Mouse (Mus musculus) midbrain, embryonic 15.5 days (tissue): ENCODE data around the gene Olfm1. TPM values are rescaled to one million over a fixed set of nuclear protein-coding genes. Genes with fewer than 3 reads are reported as not detected.
A peak's percentile ranks its signal among the peaks of the same experiment; 100 is the strongest.

Experiments used
- ATAC-seq: fragments of 200-750 bp; cut with Nextera tagmentation; replicated peaks from 2 replicates; pipeline ENCODE4 v1.8.0; 2017; ENCODE audit warnings: moderate TSS enrichment
- H3K27ac ChIP-seq: fragments of 300-500 bp; sonication (generic); 2 replicates; pipeline ENCODE4 v1.5.1; 2015; ENCODE audit warnings: mild to moderate bottlenecking, inconsistent platforms
- H3K27me3 ChIP-seq: fragments of 300-500 bp; sonication (generic); replicated peaks from 2 replicates; pipeline ENCODE4 v1.6.1; 2015; ENCODE audit warnings: inconsistent platforms
- H3K36me3 ChIP-seq: fragments of 300-500 bp; sonication (generic); replicated peaks from 2 replicates; pipeline ENCODE4 v1.6.1; 2015; ENCODE audit warnings: inconsistent platforms
- H3K4me1 ChIP-seq: fragments of 300-500 bp; sonication (generic); 2 replicates; pipeline ENCODE4 v1.6.1; 2015; ENCODE audit warnings: inconsistent platforms
- H3K4me2 ChIP-seq: fragments of 300-500 bp; sonication (generic); 2 replicates; pipeline ENCODE4 v1.6.1; 2015; ENCODE audit warnings: inconsistent platforms, mild to moderate bottlenecking, moderate library complexity
- H3K4me3 ChIP-seq: fragments of 300-500 bp; sonication (generic); 2 replicates; pipeline ENCODE4 v1.5.1; 2015; ENCODE audit warnings: mild to moderate bottlenecking, inconsistent platforms
- H3K9ac ChIP-seq: fragments of 300-500 bp; sonication (generic); 2 replicates; pipeline ENCODE4 v1.6.1; 2015; ENCODE audit warnings: mild to moderate bottlenecking, inconsistent platforms
- H3K9me3 ChIP-seq: fragments of 300-500 bp; sonication (generic); 2 replicates; pipeline ENCODE4 v1.6.1; 2016; ENCODE audit warnings: inconsistent platforms
- WGBS: fragments of 180-500 bp; shearing (Covaris S2); methylation state at CpG from one replicate; pipeline ENCODE4 v1.1.7; 2015; ENCODE audit warnings: mixed read lengths; 5-methylcytosine and 5-hydroxymethylcytosine counted together
- polyA plus RNA-seq: library from polyadenylated mRNA; unstranded; fragments of >200 nt; fragmentation: Nextera tagmentation; extraction: Ambion mirVana; gene quantifications from 2 replicates; pipeline ENCODE4 v1.2.1, GENCODE M21; 2015

Olfm1 gene
- polyA plus RNA-seq, 1 experiment from 2014 or later, result 322 TPM

DNA sequence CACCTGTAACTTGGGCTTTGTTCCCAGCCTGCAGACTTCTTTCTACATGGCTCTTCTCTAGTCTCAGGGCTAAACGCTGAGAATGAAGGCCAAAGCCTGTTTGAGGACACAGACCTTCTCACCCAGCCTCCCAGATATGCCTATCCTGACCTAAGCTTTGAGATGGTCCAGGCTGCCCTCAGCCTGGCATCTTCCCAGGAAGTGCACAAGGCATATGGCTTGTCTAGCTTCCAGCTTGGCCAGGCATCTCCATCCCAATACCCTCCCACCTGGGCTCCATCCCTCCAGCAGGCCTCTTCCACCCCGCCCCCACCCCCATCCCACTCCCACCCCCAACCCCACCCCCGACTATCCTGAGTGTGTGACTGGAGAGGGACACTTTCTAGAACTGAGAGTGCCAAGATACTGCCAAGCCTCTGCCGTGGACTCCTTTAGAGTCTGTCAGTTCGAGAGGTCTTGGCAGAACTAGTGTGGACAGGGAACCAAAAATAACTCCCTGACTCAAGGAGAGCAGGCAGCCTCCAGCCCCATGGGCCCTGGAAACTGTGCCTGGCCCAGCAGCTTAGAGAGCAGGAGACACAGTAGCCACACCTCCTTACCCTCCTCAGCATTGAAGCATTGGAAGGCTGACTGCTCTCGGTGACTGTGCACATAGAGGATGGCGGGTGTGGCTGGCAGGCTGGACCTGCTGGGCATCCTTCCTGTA is 26.0 kb downstream of the Olfm1 start:
- Histone ChIP-seq H3K9me3 (no peaks in the 10 kb centered on the region), H3K36me3 (peaks cover 7% of the 10 kb centered on the region; the same call in 1 of the 2 replicates), H3K27ac (no peak overlapping the region), H3K27me3 (no peaks in the 10 kb centered on the region), H3K4me2 (no peak overlapping the region), H3K4me3 (no peak overlapping the region), H3K4me1 (peaks cover 9% of the 10 kb centered on the region; the same call in 1 of the 2 replicates), H3K9ac (no peak overlapping the region)
- WGBS, result 68% methylated on average over 7 of the region's 7 CpGs
- no peak for ATAC-seq

DNA sequence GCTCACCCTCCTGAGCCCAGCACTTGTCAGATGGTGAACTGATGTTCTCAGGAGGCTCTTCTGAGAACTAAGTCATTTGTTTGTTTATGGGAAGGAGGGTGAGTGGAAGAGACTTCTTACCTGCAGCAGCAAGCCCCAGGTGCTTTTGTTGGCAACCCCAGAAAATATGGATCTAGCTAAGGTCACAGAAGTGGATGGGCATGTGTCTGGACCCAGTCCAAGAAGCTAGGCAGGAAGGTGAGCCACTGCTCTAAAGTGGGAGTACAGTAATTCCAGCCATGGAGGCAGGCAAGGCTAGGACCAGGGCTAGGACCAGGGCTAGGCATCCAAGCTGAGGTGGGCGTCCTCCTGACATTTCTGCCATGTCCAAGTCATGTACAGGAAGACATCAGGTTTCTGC is 26.8 kb downstream of the Olfm1 start:
- no peak for ATAC-seq

DNA sequence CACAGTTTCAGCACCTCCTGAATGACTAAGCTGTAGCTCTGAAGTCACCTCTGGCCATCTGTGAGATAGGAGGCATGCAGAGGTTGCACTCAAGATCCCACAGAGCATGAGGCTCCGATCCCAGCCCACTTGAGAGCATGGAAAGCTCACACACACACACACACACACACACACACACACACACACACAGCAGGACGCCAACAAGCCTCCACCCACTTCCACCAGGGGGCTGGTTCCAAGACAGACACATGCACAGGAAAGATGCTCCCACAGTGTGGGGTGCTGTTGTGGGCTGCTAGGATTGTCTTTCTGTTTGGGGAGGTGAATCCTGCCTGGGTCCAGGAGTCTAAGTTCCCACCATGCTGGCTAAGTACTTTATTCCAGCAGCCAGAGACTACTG is 29.0 kb downstream of the Olfm1 start:
- Histone ChIP-seq H3K4me3 (no peak overlapping the region), H3K9me3 (no peaks in the 10 kb centered on the region), H3K27me3 (no peaks in the 10 kb centered on the region), H3K36me3 (0 out of 2 replicates have a peak, but pooled peaks cover 3% of the 10 kb centered on the region), H3K4me1 (peaks cover 17% of the 10 kb centered on the region), H3K27ac (no peak overlapping the region), H3K9ac (no peak overlapping the region), H3K4me2 (no peak overlapping the region)
- ATAC-seq, result no peak
- WGBS, result 59% methylated on average over 2 of the region's 2 CpGs

More for the DNA sequence above, 26.8 kb downstream of the Olfm1 start:
- Histone ChIP-seq H3K36me3 (peaks cover 3% of the 10 kb centered on the region; the same call in 1 of the 2 replicates), H3K4me2 (no peak overlapping the region), H3K4me3 (no peak overlapping the region), H3K27me3 (no peaks in the 10 kb centered on the region), H3K27ac (no peak overlapping the region), H3K9me3 (no peaks in the 10 kb centered on the region), H3K9ac (no peak overlapping the region), H3K4me1 (peaks cover 9% of the 10 kb centered on the region; the same call in 1 of the 2 replicates)
- 96% methylated on average over 1 of the region's 1 CpGs for WGBS

DNA sequence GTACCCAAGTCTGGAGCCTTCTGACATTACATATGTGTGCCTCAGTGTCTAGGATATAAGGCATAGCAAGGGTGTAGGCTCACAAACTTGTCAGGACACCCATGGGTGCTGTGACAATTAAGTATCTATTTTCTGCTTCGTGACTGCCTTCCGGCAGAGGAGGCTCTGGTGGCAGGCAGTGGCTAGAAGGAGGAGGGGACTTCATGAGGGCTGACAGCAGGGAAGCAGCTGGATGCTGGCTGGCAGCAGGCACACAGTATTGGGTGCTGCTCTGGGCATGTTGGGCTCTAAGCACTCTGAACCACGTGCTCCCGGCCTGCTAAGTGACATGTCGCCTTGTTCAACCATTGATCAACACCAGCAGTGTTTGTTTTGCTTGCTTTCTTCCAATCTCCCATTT is 32.0 kb downstream of the Olfm1 start:
- Histone ChIP-seq H3K9me3 (no peaks in the 10 kb centered on the region), H3K36me3 (peaks cover 11% of the 10 kb centered on the region), H3K4me3 (no peak overlapping the region), H3K27me3 (no peaks in the 10 kb centered on the region), H3K9ac (no peak overlapping the region), H3K4me1 (peaks cover 28% of the 10 kb centered on the region), H3K4me2 (no peak overlapping the region), H3K27ac (no peak overlapping the region)
- ATAC-seq, result no peak
- WGBS, result 65% methylated on average over 5 of the region's 5 CpGs

DNA sequence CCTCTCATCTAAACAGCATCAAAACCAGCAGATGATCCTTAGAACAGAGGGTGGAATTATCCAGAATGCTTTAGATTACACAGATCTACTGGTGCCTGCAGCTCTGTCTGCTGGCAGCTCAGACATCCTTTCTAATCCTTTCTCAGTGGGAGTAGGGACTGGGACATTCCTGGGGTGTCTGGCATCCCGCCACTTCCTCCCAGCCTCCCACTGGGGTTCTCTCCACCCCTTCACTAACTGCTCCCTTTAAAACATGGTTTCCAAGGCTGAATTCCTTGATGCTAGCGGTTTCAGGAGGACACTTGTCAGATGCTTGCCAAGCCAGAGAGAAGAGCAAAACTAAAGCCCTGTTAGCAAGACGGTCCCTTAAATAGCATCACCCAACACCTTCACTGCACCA is 33.1 kb downstream of the Olfm1 start:
- no peak overlapping the region for H3K4me2 ChIP-seq
- ATAC-seq, result no peak
- H3K27ac ChIP-seq, result no peak overlapping the region
- no peak overlapping the region for H3K4me3 ChIP-seq
- peaks cover 21% of the 10 kb centered on the region for H3K36me3 ChIP-seq
- H3K9me3 ChIP-seq, result no peaks in the 10 kb centered on the region
- 55% methylated on average over 3 of the region's 3 CpGs for WGBS
- H3K4me1 ChIP-seq, result peaks cover 28% of the 10 kb centered on the region
- H3K27me3 ChIP-seq, result no peaks in the 10 kb centered on the region
- no peak overlapping the region for H3K9ac ChIP-seq

DNA sequence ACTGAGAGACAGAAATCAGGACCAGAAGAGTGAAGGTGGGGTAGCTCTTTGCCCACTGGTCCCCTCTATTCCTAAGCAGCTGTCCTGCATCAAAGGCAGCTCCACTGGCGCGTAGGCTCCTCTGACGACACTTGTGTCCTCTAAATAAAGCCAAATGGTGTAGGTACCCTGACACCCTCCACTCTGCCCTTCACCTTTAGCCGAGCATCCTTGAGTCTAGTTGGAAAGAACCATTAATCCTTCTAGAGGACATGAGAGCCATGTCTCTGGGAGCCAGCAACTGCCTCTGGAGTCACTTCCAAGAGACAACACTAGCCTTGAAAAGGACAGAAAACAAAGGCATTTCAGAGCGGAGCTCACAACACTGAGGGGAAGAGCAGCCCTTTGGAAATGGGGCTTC is 34.2 kb downstream of the Olfm1 start:
- H3K36me3 ChIP-seq, result peaks cover 23% of the 10 kb centered on the region
- WGBS, result 65% methylated on average over 5 of the region's 5 CpGs
- peaks cover 28% of the 10 kb centered on the region for H3K4me1 ChIP-seq
- no peak overlapping the region for H3K4me3 ChIP-seq
- H3K27ac ChIP-seq, result 0 out of 2 replicates have a peak overlapping the region, but pooled peaks have one; percentile 0
- no peaks in the 10 kb centered on the region for H3K27me3 ChIP-seq
- no peaks in the 10 kb centered on the region for H3K9me3 ChIP-seq
- no peak for ATAC-seq
- H3K4me2 ChIP-seq, result no peak overlapping the region
- H3K9ac ChIP-seq, result no peak overlapping the region

DNA sequence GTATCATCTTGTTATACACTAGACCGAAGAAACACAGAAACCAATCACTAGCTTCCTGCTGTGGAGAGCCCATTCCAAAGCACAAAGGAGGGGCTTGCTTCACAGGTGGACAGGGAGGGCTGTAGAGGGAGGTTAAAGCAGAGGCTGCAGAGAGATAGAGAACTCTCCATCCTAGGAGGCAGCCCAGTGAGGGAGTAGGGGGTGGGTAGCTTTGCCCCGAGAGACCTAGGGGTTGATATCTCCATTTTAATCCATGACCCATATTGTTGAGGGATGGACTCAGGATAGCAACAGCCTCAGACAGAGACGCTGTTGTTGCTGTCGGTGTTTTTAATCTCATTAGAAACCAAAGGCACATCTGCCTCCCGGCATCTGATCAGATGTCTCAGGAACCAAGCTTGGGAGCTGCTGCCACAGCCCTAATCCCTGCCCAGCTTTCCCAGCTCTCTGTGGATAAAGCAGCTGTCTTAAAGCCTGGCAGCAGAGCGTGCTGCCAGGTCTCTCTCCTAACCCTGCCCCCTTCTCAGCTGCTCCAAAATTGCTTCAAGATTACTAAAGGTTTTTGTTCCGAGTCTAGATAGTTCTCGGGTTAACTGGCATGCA is 34.9 kb downstream of the Olfm1 start:
- Histone ChIP-seq H3K27ac (peak overlapping the region; percentile 0; the same call in 1 of the 2 replicates), H3K27me3 (no peaks in the 10 kb centered on the region), H3K4me2 (no peak overlapping the region), H3K4me1 (peaks cover 24% of the 10 kb centered on the region), H3K4me3 (no peak overlapping the region), H3K9ac (no peak overlapping the region), H3K9me3 (no peaks in the 10 kb centered on the region), H3K36me3 (peaks cover 23% of the 10 kb centered on the region)
- 4% methylated on average over 8 of the region's 8 CpGs for WGBS
- ATAC-seq, result 0 out of 2 replicates have a peak, but pooled peaks have one; percentile 57

DNA sequence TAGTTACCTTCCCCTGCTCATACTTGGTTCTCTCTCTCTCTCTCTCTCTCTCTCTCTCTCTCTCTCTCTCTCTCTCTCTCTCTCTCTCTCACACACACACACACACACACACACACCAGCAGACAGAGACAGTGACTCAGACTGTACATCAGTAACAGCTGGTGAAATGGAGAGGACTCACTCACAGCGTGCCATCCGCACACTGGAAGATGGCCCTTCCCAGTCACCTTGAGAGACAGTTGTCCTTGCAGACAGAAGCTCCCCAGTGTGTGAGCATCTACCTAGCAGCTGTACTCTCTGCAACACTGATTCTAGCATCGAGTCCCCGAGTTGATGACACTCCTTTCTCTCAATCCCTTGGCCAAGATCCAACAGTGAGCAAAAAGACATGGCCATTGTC is 35.6 kb downstream of the Olfm1 start:
- WGBS, result 83% methylated on average over 4 of the region's 4 CpGs
- no peaks in the 10 kb centered on the region for H3K27me3 ChIP-seq

DNA sequence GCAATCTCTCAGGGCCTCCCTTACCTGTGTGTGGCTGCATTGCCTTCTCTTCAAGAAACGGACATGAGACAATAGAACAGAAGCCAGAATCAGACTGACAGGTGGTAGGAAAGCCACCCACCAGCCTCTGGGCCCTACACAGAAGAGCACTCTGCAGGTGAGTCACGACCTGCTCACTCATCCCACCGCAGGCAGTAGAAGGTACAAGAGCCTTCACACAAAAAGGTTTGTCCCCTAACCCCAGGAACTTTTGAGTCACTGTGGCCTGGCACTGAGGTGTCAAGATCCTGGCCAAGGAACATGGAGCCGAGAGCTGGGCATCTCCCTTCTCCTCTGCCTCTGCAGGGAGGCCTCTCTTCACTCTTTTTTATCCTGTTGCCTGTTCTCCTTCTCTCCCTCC is 42.3 kb downstream of the Olfm1 start:
- no peaks in the 10 kb centered on the region for H3K4me1 ChIP-seq
- no peaks in the 10 kb centered on the region for H3K27me3 ChIP-seq
- no peak for ATAC-seq
- H3K9ac ChIP-seq, result no peak overlapping the region
- no peak overlapping the region for H3K4me2 ChIP-seq
- no peak overlapping the region for H3K4me3 ChIP-seq
- H3K36me3 ChIP-seq, result peaks cover 9% of the 10 kb centered on the region; the same call in 1 of the 2 replicates
- no peaks in the 10 kb centered on the region for H3K9me3 ChIP-seq
- 79% methylated on average over 4 of the region's 4 CpGs for WGBS
- H3K27ac ChIP-seq, result no peak overlapping the region

More for the DNA sequence above, 35.6 kb downstream of the Olfm1 start:
- Histone ChIP-seq H3K9me3 (no peaks in the 10 kb centered on the region), H3K9ac (no peak overlapping the region), H3K4me1 (peaks cover 19% of the 10 kb centered on the region), H3K36me3 (peaks cover 23% of the 10 kb centered on the region), H3K27ac (no peak overlapping the region), H3K4me2 (no peak overlapping the region), H3K4me3 (no peak overlapping the region)
- no peak for ATAC-seq

DNA sequence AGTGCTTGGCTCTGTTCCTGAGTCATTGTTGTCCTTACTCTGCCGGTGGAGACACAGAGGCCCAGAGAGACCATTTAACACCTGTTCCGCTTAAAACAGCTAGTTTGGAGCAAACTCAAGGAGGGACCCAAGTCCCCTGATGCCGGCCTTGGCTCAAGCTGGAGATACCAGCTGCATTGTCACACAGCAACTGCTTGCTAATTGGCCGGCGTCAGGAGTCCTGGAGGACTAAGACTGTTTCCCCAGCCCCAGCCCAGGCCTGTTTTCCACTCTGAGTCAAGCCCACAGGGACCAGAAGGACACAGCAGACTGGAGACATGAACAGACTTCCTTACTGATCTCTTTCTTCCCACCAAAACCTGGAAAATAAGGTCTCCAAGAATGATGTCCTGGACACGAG is 43.7 kb downstream of the Olfm1 start:
- 85% methylated on average over 6 of the region's 6 CpGs for WGBS

DNA sequence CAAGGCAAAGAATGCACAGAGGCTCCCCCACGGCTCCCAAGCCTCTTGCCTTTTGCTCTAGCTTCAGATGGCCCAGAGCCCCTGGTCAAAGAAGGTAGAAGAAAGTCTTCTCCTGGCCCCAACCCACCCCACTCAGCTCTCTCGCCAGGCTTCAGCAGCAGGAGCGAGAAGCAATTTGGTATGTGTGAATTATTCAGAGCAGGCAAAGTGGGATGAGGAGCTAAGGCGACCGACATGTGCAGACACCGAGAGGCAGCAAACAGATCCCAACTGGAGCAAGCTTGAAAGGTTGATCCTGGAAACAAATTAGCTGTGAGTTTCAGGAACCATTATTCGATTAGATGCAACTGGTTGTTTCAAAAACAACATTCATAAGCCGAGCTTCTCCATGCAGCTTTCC is 46.8 kb downstream of the Olfm1 start:
- H3K27me3 ChIP-seq, result no peaks in the 10 kb centered on the region
- ATAC-seq, result no peak

More for the DNA sequence above, 43.7 kb downstream of the Olfm1 start:
- Histone ChIP-seq H3K4me2 (no peak overlapping the region), H3K9me3 (no peaks in the 10 kb centered on the region), H3K4me3 (no peak overlapping the region), H3K27ac (no peak overlapping the region), H3K9ac (no peak overlapping the region), H3K27me3 (no peaks in the 10 kb centered on the region), H3K4me1 (no peaks in the 10 kb centered on the region), H3K36me3 (no peaks in the 10 kb centered on the region)
- no peak for ATAC-seq

DNA sequence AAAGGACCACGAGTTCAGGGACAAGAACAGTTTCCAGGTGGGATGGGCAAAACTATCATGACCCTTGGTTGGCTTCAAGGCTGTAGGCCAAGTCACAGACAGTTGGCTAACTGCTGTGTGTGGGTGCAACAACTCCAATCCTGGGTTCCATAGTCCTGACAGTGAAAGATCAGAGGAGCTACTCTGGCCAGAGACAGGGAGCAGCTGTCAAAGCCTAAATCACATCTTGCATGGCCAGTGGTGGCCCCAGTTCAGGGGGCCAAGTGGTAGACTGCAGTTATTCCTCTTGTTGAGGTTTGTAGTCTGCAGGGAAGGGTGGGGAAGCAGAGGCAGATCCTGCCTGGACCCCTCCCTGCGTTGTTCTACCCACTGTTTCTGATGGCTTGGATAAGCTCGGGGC is 48.1 kb downstream of the Olfm1 start:
- WGBS, result 76% methylated on average over 3 of the region's 3 CpGs

More for the DNA sequence above, 46.8 kb downstream of the Olfm1 start:
- H3K4me2 ChIP-seq, result no peak overlapping the region
- H3K4me3 ChIP-seq, result no peak overlapping the region
- H3K9ac ChIP-seq, result no peak overlapping the region
- H3K27ac ChIP-seq, result no peak overlapping the region
- no peaks in the 10 kb centered on the region for H3K36me3 ChIP-seq
- no peaks in the 10 kb centered on the region for H3K9me3 ChIP-seq
- peaks cover 3% of the 10 kb centered on the region; the same call in 1 of the 2 replicates for H3K4me1 ChIP-seq
- 83% methylated on average over 8 of the region's 8 CpGs for WGBS

More for the DNA sequence above, 48.1 kb downstream of the Olfm1 start:
- ATAC-seq, result no peak
- Histone ChIP-seq H3K9ac (no peak overlapping the region), H3K27me3 (no peaks in the 10 kb centered on the region), H3K27ac (no peak overlapping the region), H3K4me3 (no peak overlapping the region), H3K4me2 (no peak overlapping the region), H3K4me1 (peaks cover 3% of the 10 kb centered on the region; the same call in 1 of the 2 replicates), H3K9me3 (no peaks in the 10 kb centered on the region), H3K36me3 (no peaks in the 10 kb centered on the region)
